Mouse (Mus musculus): Measurements from ENCODE around the gene Cetn4. TPM values are rescaled to one million over a fixed set of nuclear protein-coding genes. Genes with fewer than 3 reads are reported as not detected.

Cetn4 gene
- polyA plus RNA-seq, 1 experiment, result 7.8 TPM

GRCm38 (mm10) chr3:37311897-37312369, 575 bp downstream of the Cetn4 start:
- Histone ChIP-seq H3K4me3 (replicated peaks) (peak overlapping the region; percentile 96), H3K36me3 (replicated peaks; ENCODE audit: low read length) (peaks cover 10% of the 10 kb centered on the region), H3K4me1 (peaks cover 28% of the 10 kb centered on the region), H3K27me3 (replicated peaks) (no peaks in the 10 kb centered on the region), H3K9me3 (no peaks in the 10 kb centered on the region)
- TF ChIP-seq GATA1 (IDR thresholded peaks at IDR 0.05; ENCODE audit: borderline replicate concordance, low read length) (no peak), FLI1 (IDR thresholded peaks at IDR 0.05; ENCODE audit: low read length) (no peak)

GRCm38 (mm10) chr3:37303392-37304139, 8.9 kb downstream of the Cetn4 start:
- H3K27me3 ChIP-seq (replicated peaks), result no peaks in the 10 kb centered on the region
- peaks cover 17% of the 10 kb centered on the region for H3K36me3 ChIP-seq (replicated peaks; ENCODE audit: low read length)
- peaks cover 23% of the 10 kb centered on the region for H3K4me1 ChIP-seq
- TF ChIP-seq FLI1 (IDR thresholded peaks at IDR 0.05; ENCODE audit: low read length), result no peak
- TF ChIP-seq GATA1 (IDR thresholded peaks at IDR 0.05; ENCODE audit: borderline replicate concordance, low read length), result no peak; the same call in 2 of the 3 replicates
- peaks cover 6% of the 10 kb centered on the region; the same call in 1 of the 2 replicates for H3K9me3 ChIP-seq
- peak overlapping the region; percentile 76 for H3K4me3 ChIP-seq (replicated peaks)

GRCm38 (mm10) chr3:37302685-37303084, 9.8 kb downstream of the Cetn4 start:
- Histone ChIP-seq H3K36me3 (replicated peaks; ENCODE audit: low read length) (peaks cover 17% of the 10 kb centered on the region), H3K4me1 (peaks cover 23% of the 10 kb centered on the region), H3K27me3 (replicated peaks) (no peaks in the 10 kb centered on the region), H3K9me3 (peaks cover 9% of the 10 kb centered on the region; the same call in 1 of the 2 replicates), H3K4me3 (replicated peaks) (peak overlapping the region; percentile 33)
- TF ChIP-seq GATA1 (IDR thresholded peaks at IDR 0.05; ENCODE audit: borderline replicate concordance, low read length), result no peak
- no peak for TF ChIP-seq FLI1 (IDR thresholded peaks at IDR 0.05; ENCODE audit: low read length)

- TF ChIP-seq GATA1 (IDR thresholded peaks at IDR 0.05; ENCODE audit: borderline replicate concordance, low read length) (no peak), FLI1 (IDR thresholded peaks at IDR 0.05; ENCODE audit: low read length) (no peak)
- Histone ChIP-seq H3K9me3 (0 out of 2 replicates have a peak, but pooled peaks cover 3% of the 10 kb centered on the region), H3K27me3 (replicated peaks) (peaks cover 3% of the 10 kb centered on the region), H3K4me3 (replicated peaks) (no peak overlapping the region), H3K4me1 (peaks cover 17% of the 10 kb centered on the region), H3K36me3 (replicated peaks; ENCODE audit: low read length) (no peaks in the 10 kb centered on the region)
Measured at GRCm38 (mm10) chr3:37299470-37299869, 13.0 kb downstream of the Cetn4 start.

GRCm38 (mm10) chr3:37292654-37293053, 19.9 kb downstream of the Cetn4 start:
- Histone ChIP-seq H3K4me1 (no peaks in the 10 kb centered on the region), H3K27me3 (replicated peaks) (peaks cover 13% of the 10 kb centered on the region), H3K4me3 (replicated peaks) (no peak overlapping the region), H3K36me3 (replicated peaks; ENCODE audit: low read length) (no peaks in the 10 kb centered on the region), H3K9me3 (no peaks in the 10 kb centered on the region)
- TF ChIP-seq FLI1 (IDR thresholded peaks at IDR 0.05; ENCODE audit: low read length) (no peak), GATA1 (IDR thresholded peaks at IDR 0.05; ENCODE audit: borderline replicate concordance, low read length) (no peak)

- H3K4me1 ChIP-seq, result no peaks in the 10 kb centered on the region
- no peaks in the 10 kb centered on the region for H3K9me3 ChIP-seq
- TF ChIP-seq GATA1 (IDR thresholded peaks at IDR 0.05; ENCODE audit: borderline replicate concordance, low read length) (no peak), FLI1 (IDR thresholded peaks at IDR 0.05; ENCODE audit: low read length) (no peak)
- no peaks in the 10 kb centered on the region for H3K36me3 ChIP-seq (replicated peaks; ENCODE audit: low read length)
- H3K27me3 ChIP-seq (replicated peaks), result peaks cover 13% of the 10 kb centered on the region
- H3K4me3 ChIP-seq (replicated peaks), result no peak overlapping the region
Measured at GRCm38 (mm10) chr3:37291929-37292328, 20.6 kb downstream of the Cetn4 start.

- Histone ChIP-seq H3K4me1 (no peaks in the 10 kb centered on the region), H3K27me3 (replicated peaks) (peaks cover 11% of the 10 kb centered on the region), H3K9me3 (no peaks in the 10 kb centered on the region), H3K4me3 (replicated peaks) (no peak overlapping the region), H3K36me3 (replicated peaks; ENCODE audit: low read length) (no peaks in the 10 kb centered on the region)
- TF ChIP-seq GATA1 (IDR thresholded peaks at IDR 0.05; ENCODE audit: borderline replicate concordance, low read length), result no peak
- no peak for TF ChIP-seq FLI1 (IDR thresholded peaks at IDR 0.05; ENCODE audit: low read length)
Measured at GRCm38 (mm10) chr3:37290881-37291541, 21.5 kb downstream of the Cetn4 start.

GRCm38 (mm10) chr3:37289237-37289636, 23.3 kb downstream of the Cetn4 start:
- Histone ChIP-seq H3K4me3 (replicated peaks) (no peak overlapping the region), H3K36me3 (replicated peaks; ENCODE audit: low read length) (no peaks in the 10 kb centered on the region), H3K4me1 (no peaks in the 10 kb centered on the region), H3K9me3 (no peaks in the 10 kb centered on the region), H3K27me3 (replicated peaks) (peaks cover 11% of the 10 kb centered on the region)
- TF ChIP-seq FLI1 (IDR thresholded peaks at IDR 0.05; ENCODE audit: low read length), result no peak
- TF ChIP-seq GATA1 (IDR thresholded peaks at IDR 0.05; ENCODE audit: borderline replicate concordance, low read length), result no peak

- Histone ChIP-seq H3K9me3 (no peaks in the 10 kb centered on the region), H3K4me1 (peaks cover 12% of the 10 kb centered on the region), H3K27me3 (replicated peaks) (peaks cover 9% of the 10 kb centered on the region), H3K36me3 (replicated peaks; ENCODE audit: low read length) (no peaks in the 10 kb centered on the region), H3K4me3 (replicated peaks) (no peak overlapping the region)
- TF ChIP-seq GATA1 (IDR thresholded peaks at IDR 0.05; ENCODE audit: borderline replicate concordance, low read length) (no peak), FLI1 (IDR thresholded peaks at IDR 0.05; ENCODE audit: low read length) (no peak)
Measured at GRCm38 (mm10) chr3:37283234-37283633, 29.3 kb downstream of the Cetn4 start.
